Mouse (Mus musculus): ENCODE measurements around the gene E030018B13Rik. TPM values are rescaled to one million over a fixed set of nuclear protein-coding genes. Genes with fewer than 3 reads are reported as not detected.

Gene E030018B13Rik
- polyA plus RNA-seq, 1 experiment, result not detected

DNA sequence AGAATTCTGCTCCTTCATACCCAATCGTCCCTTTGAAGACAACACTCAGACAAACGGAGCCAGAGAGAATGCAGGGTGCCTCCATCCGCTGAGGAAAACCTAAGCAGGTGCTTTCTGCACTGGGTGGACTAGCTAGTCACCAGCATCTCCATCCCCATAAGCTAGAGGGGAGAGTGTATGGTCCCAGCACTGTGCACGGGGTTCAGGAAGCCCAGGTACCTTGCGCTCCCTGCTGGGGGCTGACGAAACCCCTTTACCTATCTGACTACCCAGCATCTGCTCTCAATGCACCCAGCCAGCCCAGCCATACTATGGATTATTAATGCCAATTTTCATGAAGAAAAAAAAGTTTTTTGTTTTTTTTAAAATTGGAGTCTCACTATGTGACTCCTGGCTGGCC lies 47.5 kb downstream of the E030018B13Rik start:
- no peak for DNase-seq (ENCODE audit: low spot score)

DNA sequence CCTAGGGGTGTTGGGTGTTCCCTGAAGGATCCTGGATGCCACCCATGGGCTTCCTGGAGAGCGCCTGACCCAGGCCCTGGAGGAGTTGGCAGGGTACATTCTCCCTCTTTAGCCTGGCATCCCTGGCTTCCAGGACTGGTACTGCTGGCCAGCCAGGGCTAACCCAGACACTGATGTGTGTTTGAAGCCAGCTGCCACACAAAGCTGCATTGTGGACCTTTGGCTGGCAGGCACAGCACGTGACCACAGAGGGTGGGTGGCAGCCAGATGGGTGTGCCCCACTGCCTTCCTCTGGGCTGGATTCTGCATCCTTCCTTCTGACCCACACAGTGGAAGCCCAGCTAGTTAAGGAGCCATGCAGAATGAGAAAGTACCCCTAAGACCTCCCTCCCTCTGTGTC lies 48.5 kb downstream of the E030018B13Rik start:
- no peak for DNase-seq (ENCODE audit: low spot score)

DNA sequence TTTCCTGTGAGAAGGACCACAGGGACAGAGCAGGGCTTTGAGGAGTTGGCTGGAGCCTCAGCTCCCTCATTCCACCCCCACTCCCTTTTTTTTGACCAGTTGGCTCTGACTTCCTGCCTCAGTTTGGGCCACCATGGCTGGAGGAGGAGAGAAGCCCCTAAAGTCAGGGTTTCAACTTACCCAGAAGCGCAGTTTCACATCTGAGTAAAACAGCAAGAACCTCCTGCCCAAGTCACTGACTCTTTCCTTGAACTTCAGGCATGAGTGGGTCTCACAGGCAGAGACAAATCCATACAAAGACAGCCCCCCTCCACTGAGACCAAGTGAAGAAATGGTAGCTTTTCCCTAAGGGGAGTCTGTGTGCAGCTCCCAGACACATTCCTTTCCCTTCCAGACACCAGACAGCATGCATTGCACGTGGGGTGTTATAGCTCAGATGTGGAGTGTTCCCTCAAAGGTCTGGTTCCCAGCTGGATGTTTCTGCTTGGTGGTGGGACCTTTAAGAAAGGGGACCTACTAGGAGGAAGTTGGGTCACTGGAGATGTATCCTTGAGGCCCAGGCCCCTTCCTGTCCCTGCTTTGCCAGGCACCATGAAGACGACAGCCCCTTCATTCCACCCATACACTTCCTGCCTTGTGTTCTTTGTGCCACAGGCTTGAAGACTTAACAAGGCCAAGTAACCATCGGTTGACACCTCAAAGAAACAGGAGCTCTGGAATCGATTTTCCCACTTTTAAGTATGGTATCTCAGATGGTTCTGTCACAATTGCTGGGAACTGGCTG lies 49.2 kb downstream of the E030018B13Rik start:
- no peak for DNase-seq (ENCODE audit: low spot score)

DNA sequence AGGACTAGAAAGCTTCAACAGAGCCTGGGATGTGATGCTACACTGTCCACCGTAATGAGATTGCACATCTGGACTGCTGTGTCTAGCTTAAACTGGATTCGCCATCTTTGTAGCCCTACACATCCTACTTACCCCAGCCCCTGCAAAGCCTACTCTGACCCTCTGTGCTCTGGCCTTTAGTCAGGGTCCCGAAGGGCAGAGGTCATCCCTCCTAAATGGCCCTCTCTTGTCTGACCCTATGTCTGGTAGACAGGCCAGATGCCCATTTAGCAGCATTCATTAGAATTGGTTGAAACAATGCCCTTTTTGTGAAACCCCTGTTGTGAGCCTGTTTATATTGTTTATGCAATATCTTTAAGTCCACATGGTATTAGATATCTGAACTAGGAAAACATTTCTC lies 53.3 kb downstream of the E030018B13Rik start:
- DNase-seq (ENCODE audit: low spot score), result no peak

Other genes with a start within 250 kb of the E030018B13Rik start
- 13.0 and 21.9 TPM in 2 replicates for gene Klf13, start 22.1 kb downstream of the E030018B13Rik start, polyA plus RNA-seq (2012; rRNA removed)
- gene Trpm1, start 237.0 kb downstream of the E030018B13Rik start, polyA plus RNA-seq (2012; rRNA removed), result 0.01 TPM in 1 of 2 replicates, not detected in the other